Mouse (Mus musculus) brown adipose tissue, adult 24 weeks (tissue): ENCODE results near the gene Alcam. TPM values are rescaled to one million over a fixed set of nuclear protein-coding genes. Genes with fewer than 3 reads are reported as not detected.

ENCODE experiments used
- H3K27ac ChIP-seq: fragments of 200-500 bp; replicated peaks from 2 replicates; pipeline ENCODE4 v1.5.1; 2012; ENCODE audit warnings: low read depth, mild to moderate bottlenecking, low read length
- H3K4me1 ChIP-seq: fragments of 200-500 bp; 2 replicates; pipeline ENCODE4 v1.6.1; 2012; ENCODE audit warnings: low read length, mixed read lengths; ENCODE audit not compliant: control insufficient read depth, insufficient read depth, insufficient read length
- H3K4me3 ChIP-seq: fragments of 200-500 bp; 2 replicates; pipeline ENCODE4 v1.5.1; 2012; ENCODE audit warnings: low read depth, mild to moderate bottlenecking, low read length, moderate library complexity; ENCODE audit not compliant: insufficient read depth
- polyA plus RNA-seq: library from polyadenylated mRNA; stranded (reverse); fragments of >200 nt; gene quantifications from 2 replicates; pipeline ENCODE4 v1.2.4, GENCODE M21; 2012; ENCODE audit not compliant: missing spikeins, insufficient read depth, insufficient read length

Gene Alcam
- polyA plus RNA-seq, 1 experiment: 2.3 TPM

DNA sequence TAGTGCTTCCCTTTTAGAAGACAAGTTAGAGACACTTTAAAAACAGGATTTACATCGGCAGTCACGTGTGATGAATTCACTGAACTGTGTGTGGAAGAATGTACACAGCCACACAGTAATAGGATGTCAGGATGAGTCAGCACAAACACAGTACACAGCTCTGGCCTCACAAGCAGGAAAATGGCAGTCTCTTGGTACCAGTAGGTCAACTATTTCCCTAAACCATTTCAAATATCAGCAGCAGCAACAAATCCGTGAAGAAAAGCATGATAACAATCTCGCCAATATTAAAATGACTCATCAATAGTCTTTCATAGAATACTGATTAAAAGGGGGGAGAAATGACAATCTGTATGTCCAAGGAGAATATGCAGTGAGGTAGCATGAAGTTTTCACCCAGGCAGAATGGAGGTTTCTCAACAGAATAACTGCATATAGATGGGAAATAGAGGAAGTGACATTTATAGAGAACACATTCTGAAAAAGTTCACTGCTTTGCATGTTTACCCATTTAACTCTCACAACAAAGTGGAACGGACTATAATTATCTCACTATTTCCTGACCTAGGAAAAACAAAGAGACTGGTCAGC, 35.2 kb downstream of the Alcam start:
- Histone ChIP-seq H3K4me1 (no peaks in the 10 kb centered on the region), H3K27ac (no peak overlapping the region), H3K4me3 (no peak overlapping the region)

DNA sequence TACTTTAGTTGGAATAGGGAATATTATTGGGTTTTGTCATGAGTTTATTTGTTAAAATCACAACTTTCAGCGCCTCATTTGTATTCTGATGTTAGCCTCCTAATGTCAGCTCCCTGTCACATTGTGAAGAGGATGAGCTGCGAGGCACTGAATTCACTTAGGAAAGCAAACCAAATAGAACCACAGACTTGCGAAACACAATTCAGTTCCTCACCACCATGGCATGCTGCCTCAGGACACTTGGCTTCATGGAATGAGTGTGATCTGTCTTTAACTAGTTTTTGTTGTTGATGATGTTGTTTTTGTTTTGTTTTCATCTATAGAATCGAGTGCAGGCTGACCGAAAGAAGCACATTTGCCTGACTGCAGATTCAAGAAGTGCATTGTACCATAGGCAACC, 35.9 kb downstream of the Alcam start:
- H3K27ac ChIP-seq: no peak overlapping the region
- no peak overlapping the region for H3K4me3 ChIP-seq
- no peaks in the 10 kb centered on the region for H3K4me1 ChIP-seq

DNA sequence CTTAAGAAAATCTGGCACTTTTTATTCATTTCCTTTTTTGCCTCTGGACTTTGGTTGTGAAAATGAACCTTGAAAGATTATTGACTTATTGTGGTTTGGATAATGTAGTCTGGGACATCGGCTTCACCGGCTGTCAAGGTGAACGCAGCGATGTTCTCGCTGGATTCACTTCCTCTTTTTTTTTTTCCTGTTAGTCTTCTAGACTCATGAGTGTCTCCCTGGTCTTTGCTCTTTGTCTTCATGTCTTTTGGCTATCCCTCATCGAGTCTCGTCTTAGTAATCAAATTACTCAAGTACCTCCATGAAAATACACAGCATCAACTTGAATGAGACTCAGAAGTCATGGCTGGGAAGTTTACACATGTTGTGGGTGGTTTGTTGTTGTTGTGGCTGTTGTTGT, 36.7 kb downstream of the Alcam start:
- no peak overlapping the region for H3K27ac ChIP-seq
- no peak overlapping the region for H3K4me3 ChIP-seq
- H3K4me1 ChIP-seq: no peaks in the 10 kb centered on the region

DNA sequence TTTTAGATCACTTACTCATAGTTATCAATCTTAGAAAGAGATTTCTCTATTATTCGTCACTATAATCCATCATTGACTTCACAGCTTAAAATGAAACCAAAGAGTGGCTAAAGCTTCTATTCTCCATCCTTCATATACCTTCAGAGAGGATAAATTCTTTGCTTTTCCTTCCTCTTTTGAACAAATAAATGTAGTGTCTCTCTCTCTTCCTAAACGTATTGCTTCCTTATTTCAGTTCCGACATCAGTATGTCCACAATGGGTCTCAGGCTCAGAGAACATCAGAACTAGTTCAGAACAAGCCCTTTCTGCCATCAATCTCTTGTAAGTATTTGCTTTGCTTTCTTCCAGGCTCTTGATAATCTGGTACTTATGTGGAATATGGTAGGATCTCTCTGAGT, 40.2 kb downstream of the Alcam start:
- no peak overlapping the region for H3K4me3 ChIP-seq
- no peak overlapping the region for H3K27ac ChIP-seq
- no peaks in the 10 kb centered on the region for H3K4me1 ChIP-seq

DNA sequence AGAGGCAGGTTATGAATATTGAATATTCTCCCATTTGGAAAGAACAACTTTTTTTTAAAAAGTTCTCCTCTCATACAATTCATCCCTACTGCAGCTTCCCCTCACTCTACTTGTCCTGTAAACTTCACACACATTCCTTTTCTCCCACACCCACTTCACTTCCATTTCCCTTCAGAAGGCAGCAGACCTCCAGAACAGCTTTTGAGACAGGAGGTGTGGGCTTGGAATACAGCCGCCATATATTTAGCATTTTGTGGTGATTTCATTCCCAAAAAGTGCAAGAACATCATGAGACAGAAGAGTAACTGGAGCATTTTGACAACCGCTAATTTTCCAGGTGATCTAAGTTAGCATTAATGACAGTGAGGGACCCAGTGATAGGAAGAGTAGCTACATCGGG, 47.8 kb downstream of the Alcam start:
- Histone ChIP-seq H3K27ac (no peak overlapping the region), H3K4me1 (no peaks in the 10 kb centered on the region), H3K4me3 (no peak overlapping the region)

DNA sequence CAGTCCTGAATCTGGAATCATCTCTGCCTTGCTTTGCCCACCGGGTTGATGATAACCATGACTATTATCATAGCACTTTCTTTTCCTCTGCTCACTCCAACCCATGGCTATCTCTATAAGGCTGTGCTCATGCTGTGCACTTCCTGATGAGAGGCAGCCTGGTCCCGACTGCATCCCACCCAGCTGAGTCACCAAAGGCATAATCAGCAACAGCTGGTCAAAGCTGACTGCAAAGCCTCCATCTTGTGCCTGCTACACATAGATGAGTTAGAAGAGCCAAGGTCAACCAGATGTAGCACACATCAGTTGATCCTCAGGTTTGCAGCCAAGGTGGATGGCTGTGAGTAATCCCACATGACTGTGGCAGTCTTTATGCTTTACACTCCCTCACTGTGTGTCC, 48.6 kb downstream of the Alcam start:
- Histone ChIP-seq H3K27ac (no peak overlapping the region), H3K4me1 (no peaks in the 10 kb centered on the region), H3K4me3 (no peak overlapping the region)

DNA sequence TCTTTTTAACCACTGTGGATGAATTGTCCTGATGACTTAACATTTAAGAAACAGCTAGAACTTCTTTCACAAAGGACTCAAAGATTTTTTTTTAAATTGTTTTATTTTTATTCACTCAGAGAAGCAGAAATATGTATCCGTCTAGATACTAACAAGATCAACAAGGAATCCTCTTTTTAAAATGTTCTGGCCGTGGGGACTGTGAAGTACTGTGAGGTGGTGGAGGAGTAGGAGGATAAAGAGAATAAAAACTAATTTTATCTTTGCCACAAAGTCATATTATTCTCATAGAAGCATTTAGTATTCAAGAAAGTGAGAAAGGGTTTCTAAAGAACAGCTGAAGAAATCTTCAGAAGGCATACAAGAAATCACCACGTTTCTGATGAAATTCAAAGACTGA, 54.8 kb downstream of the Alcam start:
- H3K4me3 ChIP-seq: no peak overlapping the region
- H3K4me1 ChIP-seq: no peaks in the 10 kb centered on the region
- H3K27ac ChIP-seq: no peak overlapping the region

DNA sequence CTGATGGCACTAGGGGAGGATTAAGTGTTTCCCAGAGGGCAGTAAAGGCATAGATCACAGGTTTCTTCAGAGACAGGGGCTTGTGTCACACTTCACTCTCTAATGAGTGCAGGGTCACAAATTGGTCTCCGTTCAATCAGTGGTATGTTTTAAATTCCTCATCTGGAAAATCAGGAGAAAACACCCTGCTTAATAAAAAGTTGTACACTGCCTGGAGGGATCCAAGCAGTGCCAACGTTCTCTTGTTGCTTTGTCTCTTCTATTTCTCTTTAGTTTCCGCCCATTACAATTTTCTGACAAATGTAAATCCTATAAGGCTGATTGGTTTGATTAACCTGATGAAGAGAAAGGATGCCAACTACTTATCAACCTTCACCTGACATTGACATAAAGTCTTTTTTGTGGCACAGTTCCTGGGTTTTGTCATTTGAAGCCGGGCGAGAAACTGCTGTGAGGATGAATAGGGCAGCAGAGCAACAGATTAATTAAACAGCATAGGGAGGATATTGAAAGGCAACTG, 67.0 kb downstream of the Alcam start:
- Histone ChIP-seq H3K4me3 (no peak overlapping the region), H3K27ac (no peak overlapping the region), H3K4me1 (no peaks in the 10 kb centered on the region)

DNA sequence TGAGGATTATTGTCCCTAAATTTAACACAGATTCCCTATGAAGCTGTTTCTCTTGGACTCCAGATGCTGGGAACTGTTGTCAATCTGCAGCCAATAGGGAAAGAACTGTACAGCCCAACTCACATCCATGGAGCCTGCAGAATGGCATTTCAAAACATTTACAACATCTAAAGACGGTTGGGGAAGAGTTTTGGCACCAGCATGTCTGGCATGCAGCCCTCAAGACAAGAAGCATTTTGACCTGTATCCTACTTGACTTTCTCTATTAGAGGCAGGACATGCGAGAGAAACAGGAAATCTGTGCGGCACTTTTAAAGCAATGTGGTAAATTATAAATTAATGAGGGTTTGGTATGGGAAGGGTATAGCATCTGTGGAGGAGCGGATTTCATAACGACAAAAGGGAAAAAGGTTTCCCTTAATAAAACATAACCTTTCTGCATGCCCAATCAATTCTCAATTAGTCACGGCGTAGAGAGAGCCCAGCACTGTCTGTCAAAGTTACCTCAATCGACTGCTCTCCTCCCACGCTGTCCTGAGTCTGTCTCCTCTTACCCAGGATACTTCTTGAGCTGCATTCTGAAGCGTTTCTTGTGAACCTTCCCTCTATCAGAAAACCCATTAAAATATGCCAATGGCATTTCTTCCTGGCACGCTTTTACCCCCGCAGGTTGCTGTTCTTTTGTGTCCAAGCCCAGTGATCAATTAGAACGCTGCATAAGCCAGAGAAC, 70.3 kb downstream of the Alcam start:
- Histone ChIP-seq H3K4me3 (no peak overlapping the region), H3K27ac (no peak overlapping the region), H3K4me1 (no peaks in the 10 kb centered on the region)

DNA sequence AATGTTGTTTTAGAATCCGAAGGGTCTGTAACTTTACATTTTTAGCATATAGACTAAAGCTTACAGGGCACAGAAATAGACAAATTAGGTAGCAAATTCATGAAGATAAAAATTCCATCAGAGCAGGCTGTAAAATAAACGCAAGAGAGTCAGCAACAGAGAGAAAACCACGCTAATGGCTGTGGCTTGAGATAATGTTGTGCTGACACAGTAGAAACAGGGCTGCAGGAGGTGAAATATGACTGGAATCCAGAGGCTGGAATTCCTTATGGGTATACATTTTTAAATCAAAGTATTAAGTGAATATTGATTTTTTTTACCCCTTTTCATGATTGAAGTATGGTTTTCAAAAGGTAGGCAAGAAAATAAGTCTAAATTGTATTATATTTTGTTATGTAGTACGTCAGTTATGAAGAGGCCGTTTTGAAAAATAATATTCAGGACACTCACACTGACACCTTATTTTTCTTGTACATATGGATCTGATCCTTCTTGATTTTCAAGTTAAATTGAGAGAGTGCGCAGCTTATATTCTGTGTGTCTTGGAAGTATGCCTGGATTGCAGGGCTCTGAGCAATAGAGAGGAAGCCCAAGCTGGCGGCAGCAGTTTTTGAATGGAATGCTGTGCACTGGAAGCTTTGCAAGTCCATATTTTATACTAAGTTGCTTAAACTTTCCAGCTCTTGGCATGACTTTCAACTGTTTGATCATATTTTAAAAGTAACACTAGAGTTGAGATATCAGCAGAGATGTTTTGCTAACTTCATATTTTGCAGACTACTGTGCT, 74.9 kb downstream of the Alcam start:
- no peaks in the 10 kb centered on the region for H3K4me1 ChIP-seq
- H3K4me3 ChIP-seq: no peak overlapping the region
- no peak overlapping the region for H3K27ac ChIP-seq

DNA sequence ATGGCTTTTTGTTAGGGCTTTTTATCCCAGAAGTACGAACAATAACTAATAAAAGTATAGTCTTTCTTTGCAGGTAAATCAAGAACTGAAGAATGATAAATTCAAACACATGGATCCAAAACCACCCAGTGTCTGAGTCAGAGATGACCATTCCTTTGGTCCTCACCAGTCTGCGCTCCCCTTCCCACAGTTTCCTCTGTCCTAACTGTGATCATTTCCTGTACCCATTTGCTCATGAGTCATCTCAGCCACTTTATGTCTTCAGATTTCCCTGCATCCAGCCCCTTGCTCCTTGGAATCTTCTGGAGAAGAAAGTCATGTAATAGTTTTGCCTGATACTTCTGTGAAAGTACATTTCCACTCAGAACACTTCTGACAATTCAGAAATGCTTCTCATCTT, 77.0 kb downstream of the Alcam start:
- Histone ChIP-seq H3K4me1 (no peaks in the 10 kb centered on the region), H3K27ac (no peak overlapping the region), H3K4me3 (no peak overlapping the region)

DNA sequence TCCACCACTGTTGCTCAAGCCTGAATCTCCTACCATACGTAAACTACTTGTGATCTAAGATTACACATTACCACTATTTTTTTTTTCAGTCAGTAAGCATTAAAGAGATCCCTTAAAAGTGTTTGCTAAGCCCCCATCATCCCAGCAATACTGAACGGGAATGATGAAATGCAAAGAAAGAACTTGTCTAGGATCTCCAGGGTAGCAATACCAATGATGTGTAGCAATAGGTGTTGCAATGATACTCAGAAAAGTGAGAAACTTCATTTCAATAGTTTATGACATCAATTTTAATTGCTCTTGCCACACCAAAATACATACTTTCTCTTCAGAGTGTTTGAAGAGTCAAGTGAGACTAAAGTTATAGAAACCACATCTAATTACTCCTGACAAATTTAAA, 81.9 kb downstream of the Alcam start:
- no peak overlapping the region for H3K27ac ChIP-seq
- H3K4me3 ChIP-seq: no peak overlapping the region
- H3K4me1 ChIP-seq: no peaks in the 10 kb centered on the region

DNA sequence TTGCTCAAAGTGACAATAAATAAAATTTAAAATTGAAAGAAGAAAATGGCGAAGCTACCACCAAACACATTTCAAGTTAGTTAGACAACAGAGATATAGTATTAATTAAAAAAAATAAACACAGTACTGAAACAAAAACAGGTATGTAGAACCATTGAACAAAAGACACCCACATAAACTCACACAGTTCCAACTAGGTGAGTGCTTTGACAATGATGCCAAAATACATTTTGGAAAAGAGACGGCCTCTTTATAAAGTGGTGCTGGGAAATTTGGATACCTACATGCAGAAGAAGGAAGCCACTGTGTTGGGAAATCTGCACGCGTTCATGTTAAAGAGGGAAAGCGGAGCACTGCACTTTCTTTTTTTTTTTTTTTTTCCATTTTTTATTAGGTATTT, 85.4 kb downstream of the Alcam start:
- Histone ChIP-seq H3K4me1 (no peaks in the 10 kb centered on the region), H3K27ac (no peak overlapping the region), H3K4me3 (no peak overlapping the region)

DNA sequence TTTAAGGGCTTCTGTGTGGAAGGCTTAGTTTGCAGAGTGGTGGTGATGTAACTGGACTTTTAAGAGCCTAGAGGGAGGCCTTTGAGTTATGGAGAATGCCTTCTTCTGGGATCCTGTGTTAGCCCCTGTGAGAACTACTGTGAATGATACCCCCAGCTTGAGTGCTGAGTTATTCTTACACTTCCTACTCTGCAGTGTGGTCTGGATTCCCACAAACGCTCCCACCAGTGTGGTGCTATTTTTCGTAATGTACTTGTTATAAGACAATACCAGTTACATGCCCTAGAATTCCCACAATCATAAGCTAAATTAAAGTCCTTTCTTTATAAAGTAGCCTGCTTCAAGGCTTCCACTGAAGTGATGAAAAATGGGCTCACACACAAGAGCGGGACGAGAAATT, 87.0 kb downstream of the Alcam start:
- Histone ChIP-seq H3K4me1 (no peaks in the 10 kb centered on the region), H3K4me3 (no peak overlapping the region), H3K27ac (no peak overlapping the region)

DNA sequence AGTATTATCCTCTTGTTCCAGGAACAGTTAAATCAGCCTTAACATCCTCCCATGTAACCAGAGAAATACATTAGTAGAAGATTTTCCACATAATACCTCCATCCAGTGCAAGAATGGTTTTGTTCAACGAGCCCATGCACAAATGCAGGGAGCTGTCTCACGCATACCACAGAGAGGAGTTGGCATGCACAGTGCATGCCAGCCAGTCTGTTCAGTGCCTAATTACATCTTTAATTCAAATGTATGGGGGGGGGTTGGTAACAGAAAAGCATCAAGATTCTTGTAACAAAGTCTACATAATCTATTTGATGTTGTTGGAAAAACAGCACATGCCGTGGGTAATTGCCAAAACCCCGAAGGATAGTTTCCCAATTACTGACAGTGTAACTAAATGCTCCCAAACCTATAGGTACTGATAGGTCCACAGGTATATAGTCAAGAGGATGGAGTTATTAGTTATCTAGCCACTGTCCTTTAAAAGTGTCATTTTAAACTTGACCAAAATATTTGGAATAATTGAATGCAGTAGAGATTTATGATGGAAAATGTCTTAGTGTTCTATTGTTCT, 89.8 kb downstream of the Alcam start:
- Histone ChIP-seq H3K4me3 (no peak overlapping the region), H3K27ac (no peak overlapping the region), H3K4me1 (no peaks in the 10 kb centered on the region)
